Mouse (Mus musculus) stomach, embryonic 14.5 days (tissue): ENCODE results near the gene Rabac1. TPM values are rescaled to one million over a fixed set of nuclear protein-coding genes. Genes with fewer than 3 reads are reported as not detected.
A peak's percentile ranks its signal among the peaks of the same experiment; 100 is the strongest.

ENCODE experiments used
- ATAC-seq: fragments of 200-750 bp; cut with Nextera tagmentation; 2 replicates; pipeline ENCODE4 v1.8.0; 2017; ENCODE audit warnings: low read depth, moderate TSS enrichment; ENCODE audit not compliant: insufficient number of reproducible peaks, insufficient read depth, low FRiP score
- H3K27ac ChIP-seq: fragments of 300-500 bp; sonication (generic); 2 replicates; pipeline ENCODE4 v1.5.1; 2014; ENCODE audit warnings: mild to moderate bottlenecking, low read length, moderate library complexity, mixed read lengths
- H3K27me3 ChIP-seq: fragments of 300-500 bp; sonication (generic); 2 replicates; pipeline ENCODE4 v1.6.1; 2014; ENCODE audit warnings: low read length, control low read depth, mixed read lengths; ENCODE audit not compliant: control insufficient read depth, insufficient read depth
- H3K36me3 ChIP-seq: fragments of 300-500 bp; sonication (generic); 2 replicates; pipeline ENCODE4 v1.6.1; 2014; ENCODE audit warnings: mild to moderate bottlenecking, control low read depth, low read length, moderate library complexity, mixed read lengths; ENCODE audit not compliant: control insufficient read depth, insufficient read depth
- H3K4me1 ChIP-seq: fragments of 300-500 bp; sonication (generic); 2 replicates; pipeline ENCODE4 v1.6.1; 2014; ENCODE audit warnings: low read length, control low read depth, mixed read lengths; ENCODE audit not compliant: control insufficient read depth, insufficient read depth
- H3K4me2 ChIP-seq: fragments of 300-500 bp; sonication (generic); replicated peaks from 2 replicates; pipeline ENCODE4 v1.6.1; 2014; ENCODE audit warnings: low read depth, low read length, control low read depth
- H3K4me3 ChIP-seq: fragments of 300-500 bp; sonication (generic); 2 replicates; pipeline ENCODE4 v1.5.1; 2014; ENCODE audit warnings: low read depth, low read length, control low read depth
- H3K9ac ChIP-seq: fragments of 300-500 bp; sonication (generic); replicated peaks from 2 replicates; pipeline ENCODE4 v1.6.1; 2014; ENCODE audit warnings: low read depth, mild to moderate bottlenecking, control low read depth, low read length, moderate library complexity, mixed read lengths
- H3K9me3 ChIP-seq: fragments of 300-500 bp; sonication (generic); 2 replicates; pipeline ENCODE4 v1.6.1; 2016; ENCODE audit warnings: low read depth, low read length, control low read depth; ENCODE audit not compliant: control insufficient read depth
- WGBS: fragments of 180-500 bp; shearing (Covaris S2); extraction: QIAGEN DNeasy Blood & Tissue Kit; methylation state at CpG from one replicate; pipeline ENCODE4 v1.1.7; 2014; 5-methylcytosine and 5-hydroxymethylcytosine counted together
- polyA plus RNA-seq: library from polyadenylated mRNA; unstranded; fragments of >200 nt; fragmentation: Nextera tagmentation; extraction: Ambion mirVana; gene quantifications from 2 replicates; pipeline ENCODE4 v1.2.1, GENCODE M21; 2014

Gene Rabac1
- polyA plus RNA-seq, result 191 and 198 TPM in 2 replicates

DNA sequence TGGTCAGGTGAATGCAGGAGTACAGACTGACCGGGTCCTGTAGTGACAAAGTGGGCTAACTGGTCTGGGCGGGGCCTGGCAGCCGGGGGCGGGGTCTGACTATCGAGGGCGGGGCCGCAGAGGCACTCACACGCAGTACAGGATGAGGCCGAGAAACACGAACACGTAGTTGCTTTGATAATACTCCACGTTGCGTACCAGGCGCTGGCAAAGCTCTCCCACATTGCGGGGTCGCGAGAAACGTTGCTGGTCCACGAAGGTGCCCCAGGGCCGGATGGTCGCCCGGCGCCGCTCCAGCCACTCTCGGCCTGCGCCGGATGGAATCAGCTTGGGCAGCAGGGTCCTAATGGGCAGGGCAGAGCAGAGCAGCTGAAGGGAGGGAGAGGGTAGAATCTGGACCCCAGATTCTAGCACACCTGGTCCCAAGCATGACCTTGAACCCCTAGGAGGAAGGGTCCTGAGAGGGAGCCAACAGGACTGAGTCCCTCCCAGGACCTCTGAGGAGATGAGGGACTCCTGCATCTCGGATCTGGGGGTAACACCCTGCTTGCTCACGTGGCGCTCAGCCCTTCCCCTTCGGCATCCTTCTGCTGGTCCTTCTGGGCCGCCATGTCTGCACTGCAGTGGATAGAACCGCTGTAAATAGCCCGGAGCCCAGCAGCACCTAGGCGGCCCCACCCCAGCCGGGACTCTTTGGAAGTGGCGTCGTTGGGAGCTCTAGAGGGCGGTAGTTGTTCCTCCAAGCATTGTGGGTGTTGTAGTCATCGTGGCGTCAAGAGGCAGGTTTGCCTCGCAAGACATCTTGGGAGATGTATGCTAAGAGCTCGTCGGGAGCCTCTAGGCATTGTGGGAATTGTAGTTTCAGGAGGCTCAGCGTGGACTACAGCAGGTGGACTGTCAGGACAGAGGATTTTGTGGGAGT, at the start of gene Rabac1:
TSS of gene Rabac1 (minus strand) at position 783 of the 922 bp plus-strand sequence.
- Histone ChIP-seq H3K27me3 (no peaks in the 10 kb centered on the region), H3K36me3 (no peaks in the 10 kb centered on the region), H3K4me2 (peak within 1 kb of the TSS; percentile 71), H3K27ac (peak within 1 kb of the TSS; percentile 78), H3K9me3 (no peaks in the 10 kb centered on the region), H3K9ac (peak within 1 kb of the TSS; percentile 63), H3K4me1 (peaks cover 2% of the 10 kb centered on the region; the same call in 1 of the 2 replicates), H3K4me3 (peak within 1 kb of the TSS; percentile 88)
- peak; percentile 93 for ATAC-seq
- under 1% methylated on average over 45 of the region's 45 CpGs for WGBS

DNA sequence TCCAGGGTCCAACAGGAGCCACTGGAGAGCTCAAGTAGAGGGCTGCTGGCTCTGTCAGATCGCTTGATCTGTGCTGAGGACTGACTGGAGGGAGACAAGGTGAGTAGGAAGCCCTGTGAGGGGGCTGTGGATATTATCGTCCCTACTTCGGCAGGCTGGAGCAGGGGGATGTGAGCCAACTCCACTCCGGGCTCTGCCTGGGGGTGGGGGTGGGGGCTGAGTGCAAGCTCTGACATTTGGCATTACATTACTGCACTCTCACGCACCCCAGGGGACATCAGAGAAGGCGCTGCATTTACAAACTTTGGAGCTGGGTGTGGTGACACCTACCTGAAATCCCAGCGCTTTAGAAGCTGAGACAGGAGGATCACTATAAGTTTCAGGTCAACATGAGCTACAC, 39.0 kb upstream of the Rabac1 start:
- Histone ChIP-seq H3K27ac (no peak overlapping the region), H3K27me3 (peaks cover 47% of the 10 kb centered on the region), H3K4me1 (0 out of 2 replicates have a peak, but pooled peaks cover 2% of the 10 kb centered on the region), H3K4me3 (no peak overlapping the region), H3K36me3 (peaks cover 5% of the 10 kb centered on the region), H3K9ac (no peak overlapping the region), H3K4me2 (no peak overlapping the region), H3K9me3 (no peaks in the 10 kb centered on the region)
- no peak for ATAC-seq
- 66% methylated on average over 7 of the region's 7 CpGs for WGBS

- peak overlapping the region; percentile 45 for H3K4me2 ChIP-seq
- WGBS, result 4% methylated on average over 93 of the region's 97 CpGs
- peaks cover 2% of the 10 kb centered on the region; the same call in 1 of the 2 replicates for H3K4me1 ChIP-seq
- no peaks in the 10 kb centered on the region for H3K9me3 ChIP-seq
- 0 out of 2 replicates have a peak, but pooled peaks have one; percentile 3 for ATAC-seq
- H3K4me3 ChIP-seq, result peak overlapping the region; percentile 23; the same call in 1 of the 2 replicates
- H3K9ac ChIP-seq, result 0 out of 2 replicates have a peak overlapping the region, but pooled peaks have one; percentile 10
- H3K27me3 ChIP-seq, result peaks cover 58% of the 10 kb centered on the region
- H3K36me3 ChIP-seq, result peaks cover 1% of the 10 kb centered on the region; the same call in 1 of the 2 replicates
- no peak overlapping the region for H3K27ac ChIP-seq
Observed at GRCm38 (mm10) chr7:25010090-25010913, 37.7 kb upstream of the Rabac1 start.

DNA sequence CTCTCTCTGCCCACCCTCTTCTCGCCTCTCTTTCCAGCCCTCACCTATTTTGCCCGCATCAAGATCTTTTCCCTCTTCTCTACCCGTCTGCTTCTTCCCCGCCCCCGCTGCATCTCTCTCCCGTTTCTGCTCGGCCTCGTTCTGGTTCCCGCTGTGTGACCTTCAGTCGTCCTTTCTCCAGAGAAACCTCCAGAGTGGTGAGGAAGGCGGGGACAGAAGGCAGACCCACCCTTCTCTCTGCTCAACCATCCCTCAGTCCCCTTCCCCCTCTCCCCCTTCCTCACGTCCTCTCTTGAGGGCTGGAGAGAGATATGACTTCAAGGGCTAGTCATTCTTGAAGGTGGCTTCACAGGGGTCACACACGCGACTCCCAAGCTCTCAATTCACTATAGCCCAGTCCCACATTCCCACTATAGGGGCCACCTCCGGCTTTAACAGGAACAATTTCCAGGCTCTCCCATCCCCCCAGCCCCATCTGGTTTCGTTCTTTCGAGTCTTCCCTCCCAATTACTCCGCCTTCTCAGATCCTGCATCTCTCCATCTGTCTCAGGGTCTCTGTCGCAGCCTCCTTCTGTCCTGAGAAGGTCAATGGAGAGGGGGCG, 36.6 kb upstream of the Rabac1 start:
- Histone ChIP-seq H3K27ac (no peak overlapping the region), H3K9ac (no peak overlapping the region), H3K27me3 (peaks cover 63% of the 10 kb centered on the region), H3K4me2 (no peak overlapping the region), H3K36me3 (no peaks in the 10 kb centered on the region; the same call in 1 of the 2 replicates), H3K9me3 (no peaks in the 10 kb centered on the region), H3K4me3 (no peak overlapping the region), H3K4me1 (peaks cover 2% of the 10 kb centered on the region; the same call in 1 of the 2 replicates)
- ATAC-seq, result no peak
- WGBS, result 12% methylated on average over 20 of the region's 20 CpGs

- WGBS, result under 1% methylated on average over 17 of the region's 17 CpGs
- H3K9me3 ChIP-seq, result no peaks in the 10 kb centered on the region
- no peak overlapping the region for H3K4me2 ChIP-seq
- no peak overlapping the region for H3K27ac ChIP-seq
- no peaks in the 10 kb centered on the region; the same call in 1 of the 2 replicates for H3K36me3 ChIP-seq
- H3K4me1 ChIP-seq, result peaks cover 2% of the 10 kb centered on the region; the same call in 1 of the 2 replicates
- no peak overlapping the region for H3K4me3 ChIP-seq
- H3K27me3 ChIP-seq, result peaks cover 63% of the 10 kb centered on the region
- ATAC-seq, result no peak
- H3K9ac ChIP-seq, result no peak overlapping the region
Observed at GRCm38 (mm10) chr7:25008635-25009034, 36.1 kb upstream of the Rabac1 start.

DNA sequence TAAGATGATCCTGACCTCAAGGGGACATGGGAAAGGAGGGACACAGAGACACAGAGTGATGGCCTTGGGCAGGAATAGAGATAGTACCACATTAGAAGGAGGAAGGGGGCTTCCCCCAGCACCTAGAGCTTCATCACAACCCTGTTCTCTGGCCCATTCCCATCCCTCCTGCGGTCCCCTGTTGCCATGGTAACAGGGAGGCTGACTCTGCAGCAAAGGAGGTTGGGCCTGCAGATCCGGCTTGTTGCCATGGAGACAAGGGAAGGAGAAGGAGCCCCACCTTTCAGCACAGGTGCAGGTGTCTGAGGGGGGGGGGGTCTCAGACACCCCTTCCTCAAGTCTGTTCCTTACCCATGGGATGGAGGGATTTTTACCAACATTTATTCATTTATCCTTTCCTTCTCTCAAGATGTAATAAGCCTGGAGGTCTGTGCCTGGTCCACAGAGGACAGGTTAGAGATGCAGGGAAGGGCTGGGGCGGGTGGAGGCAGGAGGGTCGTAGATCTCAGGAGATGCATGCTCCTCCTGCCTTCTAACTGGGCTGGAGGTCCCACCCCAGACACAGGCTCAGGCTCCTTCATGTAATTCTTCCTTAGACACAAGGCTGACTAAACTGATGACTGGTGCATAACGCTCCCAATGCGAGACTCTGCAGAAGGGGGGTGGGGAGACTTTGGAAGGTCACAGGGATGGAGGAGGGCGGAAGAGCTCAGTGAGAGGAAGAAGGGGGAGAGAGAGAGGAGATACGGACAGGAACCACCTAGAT, 35.2 kb upstream of the Rabac1 start:
- Histone ChIP-seq H3K36me3 (no peaks in the 10 kb centered on the region), H3K9me3 (no peaks in the 10 kb centered on the region), H3K4me2 (no peak overlapping the region), H3K27me3 (peaks cover 63% of the 10 kb centered on the region), H3K9ac (no peak overlapping the region), H3K27ac (no peak overlapping the region), H3K4me1 (peaks cover 8% of the 10 kb centered on the region; the same call in 1 of the 2 replicates), H3K4me3 (no peak overlapping the region)
- 28% methylated on average over 8 of the region's 8 CpGs for WGBS
- no peak for ATAC-seq

- no peak overlapping the region for H3K4me3 ChIP-seq
- peaks cover 8% of the 10 kb centered on the region; the same call in 1 of the 2 replicates for H3K4me1 ChIP-seq
- H3K27me3 ChIP-seq, result peaks cover 63% of the 10 kb centered on the region
- WGBS, result 81% methylated on average over 12 of the region's 12 CpGs
- H3K9me3 ChIP-seq, result no peaks in the 10 kb centered on the region
- H3K9ac ChIP-seq, result no peak overlapping the region
- ATAC-seq, result no peak
- H3K36me3 ChIP-seq, result no peaks in the 10 kb centered on the region
- no peak overlapping the region for H3K27ac ChIP-seq
- H3K4me2 ChIP-seq, result no peak overlapping the region
Observed at GRCm38 (mm10) chr7:25006586-25007364, 34.2 kb upstream of the Rabac1 start.
